Mouse (Mus musculus) mature B cell (primary cell): Measurements from ENCODE around the gene Pp2d1.

Source experiments
- in situ Hi-C: fragments of 300-500 bp; cut with MboI; formaldehyde crosslinking; loops from 2 replicates; pipeline ENCODE4 v1.14.3; 2019

Gene Pp2d1

DNA sequence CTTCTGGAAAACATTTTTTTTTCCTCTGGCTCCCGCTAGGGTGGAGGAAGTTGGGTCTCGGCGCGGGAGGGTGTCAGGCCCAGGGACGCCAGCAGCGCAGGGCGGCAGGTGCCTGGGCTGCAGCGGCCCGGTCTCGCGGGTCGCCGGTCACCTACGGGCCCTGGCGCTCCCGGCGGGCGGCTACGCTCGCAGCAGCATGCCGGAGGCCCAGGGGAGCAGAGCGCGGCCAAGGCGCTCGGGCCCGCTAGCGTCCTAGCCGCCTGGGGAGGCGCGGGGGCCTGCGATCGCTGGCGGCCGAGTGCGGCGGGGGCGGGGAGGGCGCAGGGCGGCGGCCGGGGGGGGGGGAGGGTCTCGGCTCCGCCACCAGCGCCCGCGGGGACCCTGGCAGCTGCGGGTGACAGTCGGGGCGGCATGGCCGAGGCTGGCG lies 27.7 kb upstream of the Pp2d1 start:
- in situ Hi-C loops, result no loop called here

DNA sequence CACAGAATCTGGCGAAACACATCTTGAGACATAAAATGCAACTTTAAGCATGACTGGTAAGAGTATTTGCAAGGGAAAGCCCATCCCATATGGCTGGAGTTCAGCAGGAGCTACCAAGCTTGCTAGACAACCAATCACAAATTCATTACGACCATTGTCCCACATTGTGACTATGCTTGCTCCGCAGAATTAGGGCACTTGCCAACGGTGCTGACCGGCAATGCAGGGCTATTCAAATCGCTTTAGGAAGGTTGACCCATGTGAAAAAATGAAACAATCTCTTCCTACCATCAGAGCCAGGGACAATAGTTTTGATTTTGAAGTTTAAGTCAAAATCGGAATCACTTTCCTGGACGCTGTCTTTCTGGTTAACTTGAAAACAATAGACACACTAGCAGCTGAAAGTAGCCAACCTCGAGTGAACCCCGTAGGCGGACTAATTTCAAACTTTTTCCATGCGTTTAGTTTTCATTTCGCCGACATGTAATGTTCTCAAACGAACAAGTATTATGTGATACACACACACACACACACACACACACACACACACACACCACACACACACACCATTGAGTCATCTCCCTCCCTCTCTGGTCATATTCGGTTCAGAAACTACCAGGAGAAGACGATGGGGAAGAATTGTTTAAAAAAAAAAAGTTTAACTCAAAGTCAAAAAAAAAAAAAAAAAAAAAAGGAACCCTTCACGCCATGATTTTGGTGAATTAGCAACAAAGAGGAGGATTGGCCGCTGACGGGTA lies 27.1 kb upstream of the Pp2d1 start, which contains the start of gene Kat2b:
Gene Kat2b (plus strand): TSS at position 701 of the 758 bp plus-strand sequence.
- in situ Hi-C loops, result no loop called here

GRCm38 (mm10) chr17:53564837-53565236 lies 25.6 kb upstream of the Pp2d1 start:
- in situ Hi-C loops, result no loop called here

DNA sequence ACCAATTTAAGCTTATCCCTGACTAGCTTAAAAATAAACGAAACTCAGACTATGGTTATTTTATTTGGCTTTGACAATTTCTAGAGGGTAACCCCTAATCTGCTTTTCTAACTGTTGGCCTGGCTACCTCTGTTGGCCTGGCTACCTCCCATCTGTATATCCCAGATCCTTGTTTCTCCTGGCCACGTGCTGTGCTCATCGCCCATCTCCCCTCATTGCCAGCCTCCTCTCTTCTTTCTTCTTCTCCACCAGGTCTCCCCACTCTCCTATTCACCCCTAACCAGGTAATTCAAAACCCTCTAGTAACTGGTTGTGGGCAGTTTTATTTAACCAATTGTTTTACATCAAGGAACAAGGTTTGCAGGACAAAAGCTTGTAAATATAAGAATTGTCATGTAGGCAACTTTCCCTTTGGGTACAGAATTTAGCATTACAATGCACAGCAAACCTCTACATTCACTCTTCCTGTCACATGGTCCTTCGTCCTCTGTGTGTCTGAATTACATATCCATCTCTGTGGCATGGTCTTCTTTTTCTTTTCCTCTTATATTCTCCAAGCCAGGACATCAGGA lies 22.3 kb upstream of the Pp2d1 start:
- in situ Hi-C loops, result no loop called here

GRCm38 (mm10) chr17:53559646-53560045 lies 20.4 kb upstream of the Pp2d1 start:
- in situ Hi-C loops, result no loop called here

DNA sequence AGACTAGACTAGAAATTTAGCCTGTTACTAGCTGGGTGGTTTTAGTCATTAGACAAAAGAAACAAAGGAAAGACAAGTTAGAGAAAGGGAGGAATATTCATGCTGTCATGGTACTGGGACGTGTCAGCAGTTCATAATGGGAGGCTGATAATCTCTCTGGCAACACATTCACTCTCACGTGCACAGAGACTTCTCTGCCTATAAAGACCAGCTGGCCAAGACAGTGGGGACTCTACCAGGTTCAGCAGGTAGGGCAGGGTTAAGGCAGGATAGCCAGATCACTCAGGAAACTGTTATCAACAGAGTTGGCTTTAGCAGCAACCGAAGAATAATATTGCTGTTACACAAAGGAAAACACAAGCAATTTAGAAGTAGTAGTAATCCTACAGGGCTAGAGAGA lies 18.2 kb upstream of the Pp2d1 start:
- in situ Hi-C loops, result no loop called here

- in situ Hi-C loops, result no loop called here
Measured at GRCm38 (mm10) chr17:53554813-53555212, 15.6 kb upstream of the Pp2d1 start.

GRCm38 (mm10) chr17:53554088-53554487 lies 14.8 kb upstream of the Pp2d1 start:
- in situ Hi-C loops, result no loop called here

- in situ Hi-C loops, result no loop called here
Measured at GRCm38 (mm10) chr17:53551306-53552299, 12.4 kb upstream of the Pp2d1 start.

- in situ Hi-C loops, result no loop called here
Measured at GRCm38 (mm10) chr17:53543591-53544324, 4.5 kb upstream of the Pp2d1 start.

GRCm38 (mm10) chr17:53542536-53542935 lies 3.3 kb upstream of the Pp2d1 start:
- in situ Hi-C loops, result no loop called here

- in situ Hi-C loops, result no loop called here
Measured at GRCm38 (mm10) chr17:53532425-53532824, 6.8 kb downstream of the Pp2d1 start.

DNA sequence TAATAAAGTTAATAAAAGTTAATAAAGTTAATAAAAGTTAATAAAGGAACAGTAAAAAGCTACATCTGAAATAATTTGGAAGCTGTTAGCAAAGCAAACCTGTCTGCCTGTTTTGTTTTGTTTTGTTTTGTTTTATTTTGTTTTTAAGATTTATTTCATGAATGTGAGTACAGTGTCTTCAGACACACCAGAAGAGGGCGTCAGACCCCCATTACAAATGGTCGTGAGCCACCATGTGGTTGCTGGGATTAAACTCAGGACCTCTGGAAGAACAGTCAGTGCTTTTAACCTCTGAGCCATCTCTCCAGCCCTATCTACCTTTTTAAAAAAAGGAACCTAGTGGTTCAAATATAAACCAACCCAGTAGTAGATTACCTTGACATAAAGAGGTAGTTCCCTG lies 8.1 kb downstream of the Pp2d1 start:
- in situ Hi-C loops, result no loop called here

GRCm38 (mm10) chr17:53528034-53528433 lies 11.2 kb downstream of the Pp2d1 start:
- in situ Hi-C loops, result no loop called here

- in situ Hi-C loops, result no loop called here
Measured at GRCm38 (mm10) chr17:53520509-53520908, 18.7 kb downstream of the Pp2d1 start.

GRCm38 (mm10) chr17:53519364-53519763 lies 19.9 kb downstream of the Pp2d1 start:
- in situ Hi-C loops, result no loop called here

GRCm38 (mm10) chr17:53512311-53512951 lies 26.8 kb downstream of the Pp2d1 start:
- in situ Hi-C loops, result no loop called here

GRCm38 (mm10) chr17:53502966-53503365 lies 36.3 kb downstream of the Pp2d1 start:
- in situ Hi-C loops, result no loop called here

DNA sequence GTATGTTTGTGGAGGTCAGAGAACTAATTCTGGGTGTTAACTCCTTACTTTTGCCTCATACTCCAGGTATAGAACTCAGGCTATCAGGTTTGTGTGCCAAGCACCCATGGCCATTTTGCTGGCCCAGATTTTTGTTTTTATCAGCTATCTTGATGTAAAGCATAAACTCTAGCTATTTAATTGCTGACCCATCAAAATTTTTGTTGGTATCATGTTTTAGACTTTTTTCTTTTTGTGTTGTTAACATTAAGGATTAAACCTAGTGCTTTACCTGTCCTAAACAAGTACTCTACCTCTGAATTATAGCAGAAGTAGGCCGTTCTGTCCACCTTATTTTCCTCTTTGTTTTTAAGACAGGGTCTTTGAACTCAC lies 50.3 kb downstream of the Pp2d1 start:
- in situ Hi-C loops, result loop anchor here (10.0 kb wide), 1 partner anchor 196 kb away; the partner anchor contains the start of gene Sgo1

DNA sequence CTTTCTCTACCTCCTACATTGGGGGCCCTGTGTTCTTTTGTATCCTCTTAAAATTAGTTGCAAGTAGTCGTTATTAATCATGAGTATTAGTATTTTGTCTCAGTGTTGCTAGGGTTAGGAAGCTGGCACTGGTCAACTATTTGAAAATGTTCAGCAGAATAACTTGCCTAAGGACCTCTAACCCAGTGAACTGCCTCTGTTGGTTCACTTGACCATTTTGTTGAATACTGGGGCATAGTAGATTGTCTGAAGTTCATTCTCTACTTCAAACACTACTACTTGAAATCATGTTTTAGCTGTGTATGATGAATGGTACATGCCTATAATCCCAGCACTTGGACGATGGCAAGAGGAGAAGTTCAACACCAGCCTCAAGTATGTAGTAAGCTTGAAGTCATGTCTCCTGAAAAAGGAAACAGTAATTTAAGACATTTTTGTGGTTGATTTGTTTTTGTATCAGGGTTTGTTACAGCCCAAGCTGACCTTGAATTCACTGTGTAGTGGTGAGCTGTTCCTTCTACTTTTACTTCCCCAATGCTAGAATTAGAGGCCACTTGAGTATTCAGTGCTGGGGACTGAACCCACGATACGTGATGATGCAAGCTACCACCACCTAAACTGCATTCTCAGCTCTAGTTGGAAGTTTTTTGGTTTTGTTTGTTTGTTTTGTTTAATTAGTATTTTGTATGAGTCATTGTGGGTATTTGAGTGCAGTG lies 50.8 kb downstream of the Pp2d1 start:
- in situ Hi-C loops, result loop anchor here (10.0 kb wide), 1 partner anchor 196 kb away; the partner anchor contains the start of gene Sgo1
